In genomic region chr15:98140809-98141208, GRCm38 (mm10) we compare ENCODE assay signal across 37 mouse cellular contexts. TPM values are rescaled to one million over a fixed set of nuclear protein-coding genes. Genes with fewer than 3 reads are reported as not detected.
"Had no signal": no experiment of that assay in that cellular context is flagged by ENCODE, and none has a peak within 500 bp of the region (broad histone marks: within the 10 kb centered on the region; RNA-seq: fewer than 3 reads in every experiment).

No protein-coding gene starts in this region.

- DNase-seq: forebrain, postnatal 0 days; gastrocnemius, postnatal 14 days; heart, adult 18-20 months; heart, postnatal 14 days; heart, postnatal 36 days; kidney, adult 18-20 months; kidney, adult 8-10 months; kidney, postnatal 14 days; kidney, postnatal 4 days; liver; liver, embryonic 13.5 days; liver, postnatal 0 days had no signal

- ATAC-seq: forebrain, postnatal 0 days; hindbrain, embryonic 16.5 days; inflammation-experienced regulatory T-cells, adult 6 months; intestine, embryonic 15.5 days; intestine, postnatal 0 days; liver, postnatal 0 days had no signal

- H3K9ac ChIP-seq: forebrain, postnatal 0 days; heart, embryonic 13.5 days; heart, embryonic 15.5 days; hindbrain, embryonic 12.5 days; hindbrain, embryonic 14.5 days; intestine, embryonic 15.5 days; limb, embryonic 12.5 days; liver, embryonic 13.5 days; liver, embryonic 15.5 days; liver, postnatal 0 days had no signal

- H3K4me2 ChIP-seq: heart, embryonic 11.5 days; heart, embryonic 13.5 days; heart, embryonic 15.5 days; hindbrain, embryonic 12.5 days; hindbrain, embryonic 14.5 days; intestine, embryonic 15.5 days; limb, embryonic 12.5 days; liver, embryonic 11.5 days; liver, embryonic 13.5 days; liver, embryonic 15.5 days had no signal

- H3K27me3 ChIP-seq: heart, embryonic 13.5 days; heart, embryonic 15.5 days; hindbrain, embryonic 12.5 days; intestine, embryonic 15.5 days; limb, embryonic 12.5 days; liver, embryonic 13.5 days; liver, embryonic 15.5 days had no signal

- H3K9me3 ChIP-seq: heart, embryonic 13.5 days; heart, embryonic 15.5 days; hindbrain, embryonic 12.5 days; intestine, embryonic 15.5 days; limb, embryonic 10.5 days; limb, embryonic 12.5 days; liver, embryonic 13.5 days; liver, embryonic 15.5 days had no signal

- H3K27ac ChIP-seq: heart, embryonic 13.5 days; heart, embryonic 15.5 days; hindbrain, embryonic 12.5 days; hindbrain, embryonic 14.5 days; intestine, embryonic 15.5 days; layer of hippocampus, adult 2 months; left cerebral cortex, adult 2 months; limb, embryonic 10.5 days; limb, embryonic 12.5 days; liver, embryonic 13.5 days; liver, embryonic 15.5 days had no signal

- H3K4me3 ChIP-seq: heart, embryonic 13.5 days; heart, embryonic 15.5 days; hindbrain, embryonic 12.5 days; intestine, embryonic 15.5 days; layer of hippocampus, adult 2 months; left cerebral cortex, adult 2 months; limb, embryonic 10.5 days; limb, embryonic 12.5 days; liver, embryonic 13.5 days; liver, embryonic 15.5 days had no signal

RNA-seq across cellular contexts. Expression of gene Ccdc184, which starts 26.1 kb away (rescaled TPM):
- total RNA-seq: gastrocnemius, adult 8-10 months; gastrocnemius, postnatal 14 days had no signal
- polyA plus RNA-seq: liver, embryonic 11.5 days; liver, postnatal 0 days had no signal

RNA-seq across cellular contexts. Expression of gene Olfr288, which starts 54.5 kb away (rescaled TPM):
- total RNA-seq: forebrain, postnatal 0 days; gastrocnemius, adult 8-10 months; gastrocnemius, postnatal 14 days; heart, adult 18-20 months; heart, adult 8-10 months; heart, postnatal 14 days; heart, postnatal 36 days; hematopoietic stem cell, adult 5-6 weeks; layer of hippocampus, adult 2 months; layer of hippocampus, postnatal 10 days; layer of hippocampus, postnatal 25 days; left cerebral cortex, adult 2 months; left cerebral cortex, postnatal 14 days had no signal
- polyA plus RNA-seq: forebrain, postnatal 0 days; gonadal fat pad, adult 2 months; heart, embryonic 11.5 days; heart, embryonic 13.5 days; heart, embryonic 15.5 days; heart, postnatal 0 days; hindbrain, embryonic 12.5 days; hindbrain, embryonic 14.5 days; hindbrain, embryonic 16.5 days; inflammation-experienced regulatory T-cells, adult 6 months; intestine, embryonic 15.5 days; intestine, postnatal 0 days; kidney, embryonic 16.5 days; limb, embryonic 10.5 days; limb, embryonic 12.5 days; limb, embryonic 14.5 days; liver, embryonic 11.5 days; liver, embryonic 13.5 days; liver, embryonic 15.5 days; liver, postnatal 0 days had no signal
